Mouse (Mus musculus) embryonic facial prominence, embryonic 15.5 days (tissue): Measurements from ENCODE around the gene Tmem238l. TPM values are rescaled to one million over a fixed set of nuclear protein-coding genes. Genes with fewer than 3 reads are reported as not detected.

Experiments
- ATAC-seq: fragments of 200-750 bp; cut with Nextera tagmentation; 2 replicates; pipeline ENCODE4 v1.8.0; 2017; ENCODE audit warnings: low read depth, moderate TSS enrichment; ENCODE audit not compliant: insufficient number of reproducible peaks, low FRiP score, low TSS enrichment
- H3K27ac ChIP-seq: fragments of 300-500 bp; sonication (generic); replicated peaks from 2 replicates; pipeline ENCODE4 v1.5.1; 2015; ENCODE audit warnings: mild to moderate bottlenecking, inconsistent platforms
- H3K27me3 ChIP-seq: fragments of 300-500 bp; sonication (generic); 2 replicates; pipeline ENCODE4 v1.6.1; 2015; ENCODE audit warnings: inconsistent platforms
- H3K36me3 ChIP-seq: fragments of 300-500 bp; sonication (generic); 2 replicates; pipeline ENCODE4 v1.6.1; 2015; ENCODE audit warnings: mild to moderate bottlenecking, inconsistent platforms
- H3K4me1 ChIP-seq: fragments of 300-500 bp; sonication (generic); 2 replicates; pipeline ENCODE4 v1.6.1; 2015; ENCODE audit warnings: inconsistent platforms
- H3K4me2 ChIP-seq: fragments of 300-500 bp; sonication (generic); replicated peaks from 2 replicates; pipeline ENCODE4 v1.6.1; 2015; ENCODE audit warnings: mild to moderate bottlenecking, inconsistent platforms
- H3K4me3 ChIP-seq: fragments of 300-500 bp; sonication (generic); replicated peaks from 2 replicates; pipeline ENCODE4 v1.5.1; 2015; ENCODE audit warnings: mild to moderate bottlenecking, inconsistent platforms
- H3K9ac ChIP-seq: fragments of 300-500 bp; sonication (generic); 2 replicates; pipeline ENCODE4 v1.6.1; 2015; ENCODE audit warnings: inconsistent platforms
- H3K9me3 ChIP-seq: fragments of 300-500 bp; sonication (generic); replicated peaks from 2 replicates; pipeline ENCODE4 v1.6.1; 2016; ENCODE audit warnings: inconsistent platforms
- WGBS: fragments of 180-500 bp; shearing (Covaris S2); methylation state at CpG from one replicate; pipeline ENCODE4 v1.1.7; 2015; 5-methylcytosine and 5-hydroxymethylcytosine counted together
- polyA plus RNA-seq: library from polyadenylated mRNA; unstranded; fragments of >200 nt; fragmentation: Nextera tagmentation; extraction: Ambion mirVana; gene quantifications from 2 replicates; pipeline ENCODE4 v1.2.1, GENCODE M21; 2015

Tmem238l gene
- polyA plus RNA-seq, 1 experiment from 2014 or later: 0.21 TPM

GRCm38 (mm10) chr11:66945224-66945767, 11.1 kb upstream of the Tmem238l start:
- Histone ChIP-seq H3K4me1 (no peaks in the 10 kb centered on the region), H3K9ac (no peak overlapping the region), H3K27ac (no peak overlapping the region), H3K4me3 (no peak overlapping the region), H3K27me3 (no peaks in the 10 kb centered on the region), H3K9me3 (no peaks in the 10 kb centered on the region), H3K4me2 (no peak overlapping the region), H3K36me3 (no peaks in the 10 kb centered on the region)
- 56% methylated on average over 2 of the region's 2 CpGs for WGBS
- no peak for ATAC-seq

- Histone ChIP-seq H3K27ac (no peak overlapping the region), H3K4me1 (no peaks in the 10 kb centered on the region), H3K27me3 (no peaks in the 10 kb centered on the region), H3K9ac (no peak overlapping the region), H3K36me3 (no peaks in the 10 kb centered on the region), H3K9me3 (no peaks in the 10 kb centered on the region), H3K4me3 (no peak overlapping the region), H3K4me2 (no peak overlapping the region)
- ATAC-seq: no peak
- WGBS: 56% methylated on average over 6 of the region's 6 CpGs
Observed at GRCm38 (mm10) chr11:66946521-66946920, 9.9 kb upstream of the Tmem238l start.

GRCm38 (mm10) chr11:66946922-66947321, 9.5 kb upstream of the Tmem238l start:
- H3K9ac ChIP-seq: no peak overlapping the region
- WGBS: 76% methylated on average over 6 of the region's 6 CpGs
- no peaks in the 10 kb centered on the region for H3K9me3 ChIP-seq
- H3K4me3 ChIP-seq: no peak overlapping the region
- no peak overlapping the region for H3K27ac ChIP-seq
- no peaks in the 10 kb centered on the region for H3K4me1 ChIP-seq
- no peak for ATAC-seq
- H3K4me2 ChIP-seq: no peak overlapping the region
- no peaks in the 10 kb centered on the region for H3K36me3 ChIP-seq
- H3K27me3 ChIP-seq: no peaks in the 10 kb centered on the region

GRCm38 (mm10) chr11:66960797-66961196, 4.4 kb downstream of the Tmem238l start:
- Histone ChIP-seq H3K4me2 (no peak overlapping the region), H3K36me3 (no peaks in the 10 kb centered on the region), H3K9me3 (no peaks in the 10 kb centered on the region), H3K27ac (no peak overlapping the region), H3K4me1 (no peaks in the 10 kb centered on the region), H3K4me3 (no peak overlapping the region), H3K27me3 (no peaks in the 10 kb centered on the region), H3K9ac (no peak overlapping the region)
- ATAC-seq: no peak
- 62% methylated on average over 1 of the region's 1 CpGs for WGBS

GRCm38 (mm10) chr11:66961447-66962176, 5.2 kb downstream of the Tmem238l start:
- WGBS: 72% methylated on average over 12 of the region's 12 CpGs
- H3K4me2 ChIP-seq: no peak overlapping the region
- no peaks in the 10 kb centered on the region for H3K9me3 ChIP-seq
- H3K4me3 ChIP-seq: no peak overlapping the region
- no peaks in the 10 kb centered on the region for H3K27me3 ChIP-seq
- no peak for ATAC-seq
- H3K4me1 ChIP-seq: peaks cover 2% of the 10 kb centered on the region; the same call in 1 of the 2 replicates
- no peak overlapping the region for H3K27ac ChIP-seq
- H3K36me3 ChIP-seq: no peaks in the 10 kb centered on the region
- H3K9ac ChIP-seq: no peak overlapping the region

GRCm38 (mm10) chr11:66963462-66963861, 7.0 kb downstream of the Tmem238l start:
- no peak for ATAC-seq
- H3K9me3 ChIP-seq: no peaks in the 10 kb centered on the region
- H3K9ac ChIP-seq: no peak overlapping the region
- H3K27ac ChIP-seq: no peak overlapping the region
- no peak overlapping the region for H3K4me2 ChIP-seq
- H3K4me1 ChIP-seq: peaks cover 5% of the 10 kb centered on the region; the same call in 1 of the 2 replicates
- H3K27me3 ChIP-seq: no peaks in the 10 kb centered on the region
- no peak overlapping the region for H3K4me3 ChIP-seq
- no peaks in the 10 kb centered on the region for H3K36me3 ChIP-seq
- 94% methylated on average over 1 of the region's 1 CpGs for WGBS

GRCm38 (mm10) chr11:66966500-66967116, 10.2 kb downstream of the Tmem238l start:
- no peaks in the 10 kb centered on the region for H3K27me3 ChIP-seq
- H3K36me3 ChIP-seq: no peaks in the 10 kb centered on the region
- H3K4me2 ChIP-seq: no peak overlapping the region
- no peak overlapping the region for H3K9ac ChIP-seq
- ATAC-seq: no peak
- peaks cover 5% of the 10 kb centered on the region; the same call in 1 of the 2 replicates for H3K4me1 ChIP-seq
- 20% methylated on average over 7 of the region's 7 CpGs for WGBS
- no peak overlapping the region for H3K27ac ChIP-seq
- no peak overlapping the region for H3K4me3 ChIP-seq
- H3K9me3 ChIP-seq: no peaks in the 10 kb centered on the region

GRCm38 (mm10) chr11:66968575-66968974, 12.1 kb downstream of the Tmem238l start:
- Histone ChIP-seq H3K4me2 (no peak overlapping the region), H3K9me3 (no peaks in the 10 kb centered on the region), H3K9ac (no peak overlapping the region), H3K27me3 (no peaks in the 10 kb centered on the region), H3K36me3 (no peaks in the 10 kb centered on the region), H3K4me3 (no peak overlapping the region), H3K4me1 (peaks cover 5% of the 10 kb centered on the region; the same call in 1 of the 2 replicates), H3K27ac (no peak overlapping the region)
- WGBS: 79% methylated on average over 1 of the region's 1 CpGs
- no peak for ATAC-seq

GRCm38 (mm10) chr11:66973507-66973906, 17.1 kb downstream of the Tmem238l start:
- H3K36me3 ChIP-seq: no peaks in the 10 kb centered on the region
- ATAC-seq: no peak
- no peak overlapping the region for H3K4me3 ChIP-seq
- 74% methylated on average over 3 of the region's 3 CpGs for WGBS
- no peaks in the 10 kb centered on the region for H3K27me3 ChIP-seq
- H3K9ac ChIP-seq: no peak overlapping the region
- H3K4me1 ChIP-seq: no peaks in the 10 kb centered on the region
- no peak overlapping the region for H3K4me2 ChIP-seq
- H3K9me3 ChIP-seq: 0 out of 2 replicates have a peak, but pooled peaks cover 3% of the 10 kb centered on the region
- H3K27ac ChIP-seq: no peak overlapping the region

GRCm38 (mm10) chr11:66975606-66976330, 19.3 kb downstream of the Tmem238l start:
- Histone ChIP-seq H3K4me3 (no peak overlapping the region), H3K9ac (no peak overlapping the region), H3K9me3 (0 out of 2 replicates have a peak, but pooled peaks cover 3% of the 10 kb centered on the region), H3K4me1 (no peaks in the 10 kb centered on the region), H3K27me3 (no peaks in the 10 kb centered on the region), H3K36me3 (no peaks in the 10 kb centered on the region), H3K27ac (no peak overlapping the region), H3K4me2 (no peak overlapping the region)
- WGBS: 92% methylated on average over 7 of the region's 7 CpGs
- no peak for ATAC-seq
